Mouse (Mus musculus): ENCODE data around the gene Rpn2. TPM values are rescaled to one million over a fixed set of nuclear protein-coding genes. Genes with fewer than 3 reads are reported as not detected.

Gene Rpn2
- total and polyA plus RNA-seq, 3 experiments: 225 to 306 (median 296) TPM

DNA sequence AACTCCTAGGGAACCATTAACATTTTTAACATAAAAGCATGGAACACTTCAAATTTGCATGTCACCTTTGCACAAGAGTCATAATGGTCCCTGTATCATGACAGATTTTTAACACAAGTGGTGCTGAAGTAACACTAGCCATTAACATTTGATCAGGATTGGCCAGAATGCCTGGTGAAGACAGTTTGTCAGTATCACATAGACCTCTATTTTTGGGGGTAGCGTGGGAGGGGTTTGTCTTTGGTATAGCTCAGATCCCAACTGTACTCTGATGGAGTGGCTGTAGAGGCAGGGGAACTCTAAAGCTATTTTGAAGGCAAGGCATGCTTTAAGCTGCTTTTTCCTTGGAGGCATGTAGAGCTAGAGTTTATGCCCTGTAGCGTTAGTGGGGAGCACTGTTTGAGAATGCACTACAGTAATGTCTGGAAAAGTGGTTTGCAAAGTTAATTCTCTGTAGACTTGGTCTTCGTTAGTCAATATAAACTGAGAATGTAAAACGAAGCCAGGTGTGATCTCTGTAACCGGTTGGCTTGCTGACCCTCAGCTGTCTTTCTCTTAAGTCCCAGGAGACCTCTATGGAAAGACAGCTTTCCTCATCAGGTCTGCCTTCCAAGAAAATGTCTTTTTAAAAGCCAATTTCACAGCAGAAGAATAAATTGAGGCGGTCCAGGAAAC lies 32.3 kb downstream of the Rpn2 start:
- DNase-seq: no peak

DNA sequence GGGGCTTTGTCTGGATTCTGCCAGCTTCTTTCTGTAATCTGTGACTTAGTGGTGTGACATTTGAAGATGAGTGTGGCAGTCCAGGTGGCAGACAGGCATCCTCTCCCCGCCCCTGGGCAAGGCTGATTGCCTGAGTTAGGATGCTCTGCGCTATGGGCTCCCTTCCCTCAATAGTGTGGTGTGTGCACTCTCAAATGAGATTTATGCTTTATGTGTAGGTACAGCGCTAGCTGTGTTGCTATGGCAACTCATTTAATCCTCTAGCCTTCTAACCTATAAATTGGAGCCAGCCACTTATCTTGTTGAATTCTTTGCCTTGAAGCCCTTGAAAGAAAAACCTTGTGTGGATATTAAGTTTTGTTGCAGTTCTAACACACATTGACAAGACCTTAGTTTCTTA lies 34.9 kb downstream of the Rpn2 start:
- no peak for DNase-seq

DNA sequence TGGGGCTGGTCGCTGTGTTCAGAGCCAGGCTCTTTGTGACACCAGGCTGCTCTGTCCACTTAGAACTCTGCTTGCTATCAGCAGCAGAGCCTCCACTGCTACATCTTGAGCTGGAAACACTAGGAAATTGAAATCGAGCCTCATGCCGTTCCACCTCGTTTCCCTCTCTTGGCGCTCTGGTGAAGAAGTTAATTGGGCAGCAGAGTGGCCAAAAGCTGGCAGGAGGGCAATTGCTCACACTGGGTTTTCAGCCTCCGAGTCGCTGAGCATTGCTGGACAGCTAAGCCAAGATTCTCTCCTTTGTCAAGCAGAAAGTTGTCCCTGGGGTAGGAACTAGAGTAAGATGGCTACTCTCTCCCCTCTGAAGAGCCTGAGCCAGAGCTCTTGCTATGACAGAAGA lies 35.5 kb downstream of the Rpn2 start:
- DNase-seq: no peak

DNA sequence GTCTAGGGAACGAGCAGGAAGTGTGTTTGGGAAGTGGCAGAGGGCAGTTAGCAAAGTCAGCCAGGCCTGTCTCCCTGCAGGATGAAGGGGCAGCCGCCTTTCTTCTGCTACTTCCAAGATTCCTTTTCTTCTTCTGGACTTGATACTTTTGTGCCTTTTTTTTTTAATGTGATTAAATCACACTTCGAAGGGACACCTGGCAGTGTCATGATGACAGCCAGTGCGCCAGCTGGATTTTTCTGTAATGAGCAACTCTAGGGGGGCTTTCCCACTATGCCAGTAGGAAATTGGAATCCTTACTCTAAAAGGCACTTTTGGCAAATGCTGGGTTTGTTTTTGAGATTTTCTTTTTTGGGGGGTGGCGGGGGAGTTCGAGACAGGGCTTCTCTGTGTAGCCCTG lies 36.7 kb downstream of the Rpn2 start:
- no peak for DNase-seq

DNA sequence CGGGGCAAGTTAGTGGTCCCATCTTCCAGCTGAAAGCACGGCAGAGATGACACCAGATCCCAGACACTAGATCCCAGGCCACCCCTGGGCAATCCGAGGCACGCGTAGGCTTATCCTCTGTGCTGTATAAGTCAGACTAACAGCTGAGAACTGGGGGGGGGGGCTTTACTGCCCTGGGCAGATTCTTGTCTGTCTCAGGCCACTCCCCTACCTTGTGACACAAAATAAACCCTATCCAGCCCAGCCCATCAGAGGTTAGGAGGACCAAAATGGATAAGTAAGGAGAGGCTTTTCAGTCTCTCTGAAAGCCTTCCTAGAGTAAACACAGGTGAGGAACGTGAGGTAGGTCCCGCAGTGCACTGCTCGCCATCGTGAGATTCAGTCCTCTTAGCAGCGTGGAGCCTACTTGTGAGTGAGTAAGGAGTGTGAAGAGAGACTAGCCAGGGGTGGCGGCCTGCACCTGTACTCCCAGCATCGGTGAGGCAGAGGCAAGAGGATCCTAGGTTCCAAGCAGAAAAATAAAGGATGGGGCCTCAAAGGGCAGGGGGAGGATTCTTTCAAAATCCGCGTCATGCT lies 37.6 kb downstream of the Rpn2 start:
- no peak for DNase-seq

DNA sequence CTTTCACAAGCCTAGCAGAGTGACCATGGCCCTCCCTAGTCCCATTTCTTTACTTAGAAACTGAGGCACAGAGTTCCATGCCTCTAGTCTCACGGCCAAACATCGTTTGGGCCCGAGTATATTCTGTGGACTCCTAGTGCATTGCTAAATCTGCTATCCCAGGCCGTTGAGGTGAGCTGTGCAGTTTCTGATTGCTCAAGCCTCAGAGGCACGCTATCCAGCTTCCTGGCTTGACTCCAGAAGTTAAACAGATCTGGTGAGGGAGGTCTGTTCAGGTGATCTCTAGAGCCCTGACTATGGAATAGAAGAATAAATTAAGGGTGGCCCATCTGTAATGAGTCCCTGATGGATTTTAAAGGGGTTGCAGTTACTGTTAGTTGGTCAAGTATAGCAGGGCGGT lies 38.4 kb downstream of the Rpn2 start:
- no peak for DNase-seq

DNA sequence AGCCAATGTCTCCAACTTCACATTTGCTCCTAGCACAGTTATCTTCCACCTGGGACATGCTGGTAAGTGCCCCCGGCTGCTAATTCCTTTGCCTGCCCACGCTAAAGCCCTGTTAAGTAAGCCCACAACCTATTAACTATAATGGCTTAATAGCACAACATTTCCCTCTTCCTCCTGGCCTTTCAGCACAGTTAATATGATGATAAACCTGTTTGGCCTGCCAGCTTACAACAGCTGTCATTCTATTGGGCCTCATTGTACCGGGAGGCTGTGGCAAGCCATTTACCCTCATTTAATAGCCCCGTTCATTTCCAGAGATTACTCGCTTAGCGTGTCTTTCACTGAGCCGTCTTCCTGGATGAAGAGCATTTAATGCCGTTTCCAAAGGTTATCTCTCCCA lies 41.3 kb downstream of the Rpn2 start:
- no peak for DNase-seq

DNA sequence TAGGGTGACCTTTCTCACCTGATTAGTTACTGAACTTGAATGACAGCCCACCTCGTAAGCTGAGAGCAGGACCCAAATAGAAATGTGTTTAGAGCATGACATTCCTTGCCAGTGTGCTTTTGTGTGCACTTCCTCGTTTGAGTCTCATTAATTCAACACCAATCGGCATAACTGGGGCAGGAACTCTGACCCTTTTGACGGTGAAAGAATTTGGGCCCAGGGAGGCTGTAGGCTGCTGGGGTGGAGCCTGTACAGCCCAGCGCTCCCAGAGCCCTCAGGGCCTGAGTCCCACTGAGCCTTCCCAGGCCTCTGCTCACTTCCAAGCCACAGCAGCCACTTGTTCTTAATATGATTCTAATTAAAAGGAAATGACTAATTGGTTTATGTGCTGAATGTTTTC lies 42.1 kb downstream of the Rpn2 start:
- no peak for DNase-seq

DNA sequence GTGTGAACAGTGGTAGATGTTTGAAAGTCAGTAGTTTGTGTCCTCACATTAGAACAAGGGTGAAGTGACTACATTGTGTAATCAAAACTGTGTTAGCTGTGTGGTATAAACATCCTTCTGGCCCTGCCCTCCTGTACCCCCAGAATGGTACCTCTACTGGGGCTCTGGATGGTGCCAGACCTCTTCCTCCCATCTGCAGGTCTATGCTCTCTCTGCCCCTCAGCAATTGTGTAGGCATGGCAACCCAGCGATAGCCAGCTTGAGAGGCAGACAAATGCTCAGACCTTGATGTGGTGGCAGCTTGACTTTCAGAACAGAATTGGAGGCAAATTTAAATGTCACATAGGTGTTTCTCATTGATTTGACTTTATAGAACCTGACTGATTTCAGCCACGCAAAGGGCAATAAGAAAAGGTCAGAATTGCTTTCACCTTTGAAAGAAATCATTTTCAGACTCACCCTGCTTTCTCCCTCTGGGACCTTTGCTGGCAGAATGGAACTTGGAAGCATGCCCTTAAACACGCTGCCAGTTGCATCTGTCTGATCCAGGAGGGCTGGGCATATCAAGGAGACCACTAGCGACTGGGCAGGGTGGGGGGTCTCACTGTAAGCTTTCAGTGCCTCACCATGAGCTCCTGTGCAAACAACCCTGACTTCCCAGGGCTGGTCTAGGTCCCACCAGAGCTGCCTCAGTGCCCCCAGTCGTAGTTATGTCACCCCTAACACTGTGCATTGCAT lies 43.4 kb downstream of the Rpn2 start:
- peak; percentile 14 for DNase-seq

DNA sequence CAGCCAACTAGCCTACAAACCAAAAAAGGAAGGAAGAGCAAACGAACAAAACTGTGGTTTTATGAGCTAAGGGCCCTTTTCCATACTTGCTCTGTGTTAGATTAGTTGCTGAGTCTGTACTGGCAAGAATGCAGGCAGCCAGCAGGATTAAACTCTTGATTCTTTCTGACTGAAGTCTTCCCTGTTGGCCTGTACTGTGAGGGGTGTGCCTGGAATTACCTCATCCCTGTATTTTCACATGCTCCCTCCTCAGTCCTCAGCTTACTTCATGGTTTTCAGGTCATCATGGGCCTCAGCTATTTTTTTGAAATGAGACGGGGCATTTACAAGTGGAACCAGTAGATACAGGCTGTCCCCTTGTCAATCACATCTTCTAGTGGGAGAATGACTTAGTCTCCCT lies 46.4 kb downstream of the Rpn2 start:
- DNase-seq: no peak

DNA sequence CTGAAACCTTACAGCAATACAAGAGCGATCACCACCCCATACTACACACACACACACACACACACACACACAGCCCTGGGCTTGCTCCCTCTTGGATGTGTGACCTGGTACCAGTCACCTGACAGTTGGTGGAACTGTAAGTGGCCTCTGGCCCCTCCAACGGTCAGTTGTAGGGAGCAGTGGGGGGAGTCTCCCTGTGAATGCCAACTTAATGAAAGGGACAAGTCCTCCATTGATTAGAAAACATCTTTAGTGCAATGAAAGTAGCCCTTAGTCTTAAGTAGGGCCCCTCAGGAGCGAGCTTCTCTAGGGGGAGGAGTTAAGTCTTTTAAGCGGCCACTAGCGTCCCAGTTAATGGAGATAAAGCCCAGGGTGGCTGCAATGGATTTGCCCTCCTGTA lies 49.3 kb downstream of the Rpn2 start:
- DNase-seq: no peak

DNA sequence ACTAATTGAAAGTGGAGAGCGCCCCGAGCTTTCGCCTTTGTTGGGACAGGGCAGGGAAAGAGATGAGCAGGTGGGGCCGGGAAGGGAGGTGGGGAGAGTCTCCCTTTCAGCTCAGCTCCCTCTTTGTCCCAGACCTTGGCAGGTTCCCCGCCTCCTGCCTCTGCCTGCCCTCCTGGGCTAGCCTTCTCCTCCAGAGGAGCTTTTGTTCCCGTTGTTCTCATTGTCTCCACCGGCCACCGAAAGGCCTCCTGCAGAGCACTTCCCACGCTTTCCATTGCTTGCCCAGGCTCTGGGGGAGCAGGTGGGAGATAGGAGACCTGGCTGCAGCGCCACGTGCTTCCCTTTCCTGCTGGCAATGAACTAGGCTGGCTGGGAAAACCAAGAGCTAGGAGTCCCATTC lies 49.8 kb downstream of the Rpn2 start:
- no peak for DNase-seq

DNA sequence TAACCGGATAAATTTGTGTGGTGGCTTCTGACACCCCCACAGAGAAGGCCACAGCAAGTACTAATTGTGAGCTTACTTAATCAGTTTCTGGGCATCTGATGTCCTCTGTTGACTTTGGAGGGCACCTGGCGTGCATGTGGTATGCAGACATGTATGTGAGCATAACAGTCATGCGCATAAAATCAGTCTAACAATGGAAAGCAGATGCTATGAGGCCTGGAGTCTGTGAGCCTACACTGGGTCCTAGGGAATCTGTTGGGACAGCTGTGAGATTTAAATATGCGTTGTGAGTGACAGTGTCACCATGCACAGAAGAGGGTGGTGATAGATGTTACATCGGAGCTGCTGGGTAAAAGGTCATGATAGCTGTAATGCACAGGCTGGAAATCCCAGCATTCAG lies 53.2 kb downstream of the Rpn2 start:
- DNase-seq: no peak

DNA sequence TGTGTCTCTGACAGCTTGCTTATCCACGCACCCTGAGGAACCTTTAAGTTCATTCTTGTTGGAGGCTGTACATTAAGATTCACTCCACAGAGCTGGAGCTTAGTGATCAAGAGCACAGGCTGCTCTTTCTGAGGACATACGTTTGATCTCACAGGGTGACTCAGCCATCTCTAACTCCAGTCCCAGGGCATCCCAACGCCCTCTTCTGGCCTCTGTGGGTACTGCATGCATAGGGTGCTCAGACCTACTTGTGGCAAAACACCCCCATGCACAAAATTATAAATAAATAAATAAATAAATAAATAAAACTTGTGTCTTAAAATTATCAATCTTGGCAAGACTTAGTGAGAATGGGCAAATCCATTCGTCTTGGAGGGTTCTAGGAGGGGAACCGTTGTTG lies 59.8 kb downstream of the Rpn2 start:
- peak; percentile 70 for DNase-seq

DNA sequence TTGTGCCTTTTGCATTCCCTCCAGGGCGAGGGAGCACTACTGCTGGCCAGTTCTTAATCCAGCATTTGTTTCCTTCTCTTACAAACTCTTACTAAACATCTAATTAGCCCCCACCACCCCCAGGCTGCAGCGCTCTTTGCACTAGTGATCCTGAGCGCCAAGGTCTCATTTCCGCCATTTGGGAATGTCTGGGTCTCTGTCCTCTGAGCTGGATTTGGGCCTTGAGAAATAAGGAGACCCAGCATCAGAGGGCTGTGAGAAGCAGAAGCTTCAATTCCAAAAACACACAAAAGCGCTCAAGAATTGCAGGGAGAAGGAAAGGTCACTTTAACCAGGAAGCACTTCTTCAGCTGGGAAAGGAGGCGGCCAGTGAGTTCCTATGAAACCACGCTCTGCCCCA lies 60.7 kb downstream of the Rpn2 start:
- DNase-seq: no peak

DNA sequence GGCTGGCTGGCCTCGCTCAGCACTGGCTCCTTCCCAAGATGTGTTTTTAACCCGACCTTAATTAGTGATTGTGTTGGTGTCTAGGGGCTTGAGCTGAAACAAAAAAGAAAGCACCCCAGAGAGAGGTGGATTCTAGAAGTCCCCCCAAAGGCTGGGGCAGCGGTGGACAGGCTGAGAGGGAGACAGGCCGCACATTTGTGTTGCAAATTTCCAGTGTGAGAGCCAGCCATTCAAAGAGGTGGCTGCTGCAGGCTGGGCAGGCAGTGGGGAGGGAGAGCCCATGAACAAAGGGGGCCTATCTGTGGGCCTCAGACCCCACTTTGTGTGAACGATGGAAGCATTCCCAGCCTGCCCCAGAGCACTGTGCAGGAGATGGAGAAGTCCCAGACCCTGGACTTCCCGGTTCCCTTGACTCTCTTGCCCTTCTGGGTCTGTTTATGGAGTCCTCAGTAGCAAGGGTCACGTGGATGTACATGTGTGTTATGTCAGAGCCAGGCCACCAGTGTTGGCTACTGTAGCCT lies 61.5 kb downstream of the Rpn2 start:
- DNase-seq: no peak

DNA sequence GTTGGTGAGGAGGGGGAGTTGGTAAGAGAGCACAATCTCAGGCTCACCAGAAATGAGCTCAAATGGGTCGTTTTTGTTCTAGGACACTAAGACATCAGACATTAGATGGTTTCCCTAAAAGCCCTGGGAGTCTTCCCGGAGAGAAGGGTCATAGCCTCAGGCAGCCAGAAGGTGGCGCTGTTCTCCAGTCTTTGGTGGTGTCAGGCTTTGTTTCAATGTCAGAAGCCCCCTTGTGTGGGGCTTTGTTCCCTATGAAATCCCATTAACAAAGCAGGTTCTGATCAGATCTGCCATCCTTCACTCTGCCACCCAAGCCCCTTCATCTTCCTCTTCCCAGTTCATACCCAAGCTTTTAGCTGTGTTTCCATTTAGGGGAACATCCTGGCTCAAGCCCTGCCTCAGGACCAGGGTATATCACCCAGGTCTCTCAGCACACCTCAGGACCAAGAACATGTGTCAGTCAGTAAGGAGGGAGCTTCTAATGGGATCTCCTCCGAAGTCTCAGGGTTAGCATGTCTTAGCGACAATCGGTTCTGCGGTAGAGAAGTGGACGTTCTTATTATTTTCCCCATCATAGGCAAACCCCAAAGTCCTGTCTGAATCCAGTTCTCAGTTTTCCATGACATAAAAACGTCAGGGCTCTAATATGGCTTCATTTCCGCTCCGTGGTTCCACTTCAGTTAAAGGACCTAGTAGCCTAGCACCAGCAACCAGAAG lies 62.9 kb downstream of the Rpn2 start:
- peak; percentile 40 for DNase-seq

DNA sequence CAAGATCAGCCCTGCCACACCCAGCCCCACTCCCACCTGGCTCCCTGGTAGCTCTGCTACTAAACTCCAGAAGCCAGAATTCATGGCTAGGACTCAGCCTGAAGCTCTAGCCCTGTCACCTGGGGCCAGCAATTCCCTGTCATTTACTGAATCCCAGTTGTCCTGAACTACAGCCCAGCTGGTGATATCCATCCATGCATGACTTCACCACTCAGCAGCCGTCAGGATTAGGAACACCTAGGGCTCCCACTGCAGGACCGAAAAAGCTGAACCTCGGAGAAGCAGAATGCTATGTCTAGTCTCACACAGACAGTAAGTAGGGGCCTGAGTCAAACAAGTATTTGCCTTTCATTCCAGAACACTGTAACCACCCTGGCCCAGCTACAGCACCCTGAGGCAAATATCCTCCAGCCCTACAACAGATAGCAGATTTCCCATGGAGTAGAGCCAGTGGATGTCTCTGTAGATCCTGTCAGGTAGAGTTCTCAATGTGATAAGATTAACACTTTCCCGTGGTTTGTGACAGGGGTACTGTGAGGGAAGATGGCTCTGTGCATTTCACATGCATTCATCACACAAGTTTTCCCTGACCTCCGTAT lies 63.6 kb downstream of the Rpn2 start:
- DNase-seq: no peak

DNA sequence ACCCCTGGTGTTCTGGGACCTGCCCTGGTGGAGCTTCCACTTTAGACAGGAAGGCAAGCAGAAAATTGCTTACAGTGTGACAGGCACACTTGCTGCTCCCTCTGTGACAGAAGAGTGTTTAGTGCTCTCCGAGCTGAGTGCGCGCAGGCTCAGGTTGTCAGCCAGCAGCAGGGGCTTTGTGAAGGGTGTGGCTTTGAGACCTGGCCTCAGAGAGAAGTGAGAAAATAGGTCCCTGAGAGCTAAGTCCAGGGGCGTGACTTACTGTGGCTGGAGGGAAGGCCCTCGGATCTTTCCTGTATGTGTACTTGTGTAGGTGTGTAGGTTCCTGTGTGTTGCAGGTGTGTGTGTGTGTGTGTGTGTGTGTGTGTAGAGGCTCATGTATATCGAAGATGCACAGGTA lies 64.5 kb downstream of the Rpn2 start:
- no peak for DNase-seq

DNA sequence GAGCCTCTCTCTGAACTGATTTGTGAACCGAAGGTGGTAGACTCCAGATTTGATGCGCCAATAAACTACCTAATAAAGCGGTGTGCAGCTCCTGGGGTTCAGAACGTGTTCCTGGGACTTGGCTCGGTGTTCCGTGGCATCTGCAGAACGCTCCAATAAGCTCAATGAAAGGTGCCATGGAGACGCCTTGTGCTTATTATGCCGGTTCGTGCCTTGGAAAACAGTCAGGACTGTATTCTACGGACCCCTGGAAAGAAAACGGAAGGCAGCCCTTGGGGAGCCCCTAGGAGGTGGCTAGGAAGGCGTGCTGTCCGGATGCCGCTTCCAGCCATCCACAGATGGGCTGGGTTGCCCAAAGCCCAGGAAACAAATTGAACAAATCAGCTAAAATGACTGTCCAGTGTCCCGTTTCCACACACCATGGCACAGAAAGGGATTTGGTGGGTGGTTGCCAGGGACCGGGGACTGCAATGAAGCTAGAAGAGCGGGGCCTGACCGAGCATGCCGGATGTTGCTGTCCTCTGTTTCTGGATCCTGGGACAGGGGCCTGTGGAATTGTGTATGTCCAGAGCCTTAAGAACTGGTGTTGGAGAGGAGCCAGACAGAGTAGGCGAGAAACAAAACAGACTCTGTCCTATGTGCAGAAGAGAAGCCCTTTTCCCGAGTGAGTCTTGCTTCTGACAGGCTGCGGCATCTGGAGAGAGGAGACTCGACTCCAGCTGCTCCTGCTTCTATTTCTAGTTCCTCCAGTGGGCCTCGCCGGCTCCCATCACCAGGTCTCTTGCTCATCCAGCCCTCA lies 68.7 kb downstream of the Rpn2 start, which contains the start of gene Ghrh:
Gene Ghrh, minus strand, starts transcription at position 146 of the 799 bp plus-strand sequence.
- DNase-seq: no peak

DNA sequence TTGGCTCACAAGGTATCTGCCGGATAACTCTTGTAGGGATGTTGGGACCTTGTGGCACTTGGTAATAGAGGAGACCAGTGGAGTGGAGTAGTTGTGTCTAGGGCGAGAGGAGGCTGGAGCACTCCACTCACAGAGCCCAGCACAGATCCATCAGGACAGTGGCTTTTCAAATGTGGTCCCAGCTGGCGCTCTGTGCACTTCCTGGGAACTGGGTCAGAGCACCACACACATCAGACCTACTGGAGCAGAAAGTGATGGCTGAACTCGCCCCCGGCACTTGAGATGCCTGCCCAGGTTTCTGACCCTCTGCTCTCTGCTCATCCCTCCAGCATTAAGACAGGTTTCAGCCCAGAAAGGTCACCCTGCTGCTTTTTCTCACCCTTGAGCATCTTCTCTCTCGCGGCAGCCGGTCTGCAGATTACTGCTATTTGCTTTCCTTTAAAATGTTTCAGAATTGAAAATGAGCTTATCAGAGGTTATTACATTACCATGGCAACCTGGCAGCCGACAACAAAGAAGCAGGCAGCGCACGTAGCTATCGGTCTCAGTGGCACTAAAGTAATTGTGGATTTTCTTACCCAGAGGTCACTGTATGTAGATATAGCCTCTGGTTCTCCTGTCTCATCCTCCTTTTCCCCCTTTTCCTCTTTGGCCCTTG lies 70.4 kb downstream of the Rpn2 start:
- no peak for DNase-seq
